In genomic region chr8:113636280-113636628, GRCm38 (mm10) we compare ENCODE assay signal across 8 mouse cellular contexts. TPM values are rescaled to one million over a fixed set of nuclear protein-coding genes. Genes with fewer than 3 reads are reported as not detected.
DNase-seq lines count a peak whose midpoint lies in the region; ATAC-seq lines count a peak whose summit lies in the region.

No protein-coding gene starts in this region.

- H3K4me1 ChIP-seq in lung, embryonic 15.5 days: peaks cover 18% of the 10 kb centered on the region
- peaks cover 7% of the 10 kb centered on the region; the same call in 1 of the 2 replicates for H3K4me1 ChIP-seq in embryonic facial prominence, embryonic 14.5 days (ENCODE audit: control insufficient read depth, insufficient read depth, low read length)
- H3K4me1 ChIP-seq in liver, embryonic 11.5 days (replicated peaks; ENCODE audit: control insufficient read depth, insufficient read depth, low read length): 0 out of 2 replicates have a peak, but pooled peaks cover 2% of the 10 kb centered on the region
- H3K4me1 ChIP-seq in stomach, embryonic 14.5 days (ENCODE audit: control insufficient read depth, insufficient read depth, low read length): 0 out of 2 replicates have a peak, but pooled peaks cover 2% of the 10 kb centered on the region

- no peak overlapping the region for H3K27ac ChIP-seq in lung, embryonic 15.5 days
- peak overlapping the region; percentile 92; the same call in 1 of the 2 replicates for H3K27ac ChIP-seq in embryonic facial prominence, embryonic 14.5 days (replicated peaks; ENCODE audit: low read depth, low read length)
- H3K27ac ChIP-seq in liver, embryonic 11.5 days (ENCODE audit: low read depth, low read length): peak overlapping the region; percentile 41
- H3K27ac ChIP-seq in stomach, embryonic 14.5 days (ENCODE audit: low read length): no peak overlapping the region

- no peaks in the 10 kb centered on the region for H3K9me3 ChIP-seq in lung, embryonic 15.5 days
- H3K9me3 ChIP-seq in embryonic facial prominence, embryonic 14.5 days (ENCODE audit: control insufficient read depth, low read length): no peaks in the 10 kb centered on the region
- no peaks in the 10 kb centered on the region for H3K9me3 ChIP-seq in liver, embryonic 11.5 days (ENCODE audit: control insufficient read depth, low read length)
- H3K9me3 ChIP-seq in stomach, embryonic 14.5 days (ENCODE audit: control insufficient read depth, low read depth, low read length): no peaks in the 10 kb centered on the region

- peaks cover 18% of the 10 kb centered on the region; the same call in 1 of the 2 replicates for H3K36me3 ChIP-seq in lung, embryonic 15.5 days
- peaks cover 34% of the 10 kb centered on the region for H3K36me3 ChIP-seq in embryonic facial prominence, embryonic 14.5 days (ENCODE audit: control insufficient read depth, insufficient read depth, low read length)
- peaks cover 2% of the 10 kb centered on the region; the same call in 1 of the 2 replicates for H3K36me3 ChIP-seq in liver, embryonic 11.5 days (ENCODE audit: control insufficient read depth, insufficient read depth, low read length)
- peaks cover 23% of the 10 kb centered on the region for H3K36me3 ChIP-seq in stomach, embryonic 14.5 days (ENCODE audit: control insufficient read depth, insufficient read depth, low read length)

- no peak for DNase-seq in lung, postnatal 4 days
- no peak for DNase-seq in embryonic facial prominence, embryonic 14.5 days (ENCODE audit: low spot score)
- DNase-seq in liver, embryonic 11.5 days (ENCODE audit: low spot score): no peak
- DNase-seq in right cerebral cortex, postnatal 14 days: no peak
- no peak for DNase-seq in adrenal gland, postnatal 25 days
- no peak for DNase-seq in urinary bladder, postnatal 25 days (ENCODE audit: low spot score)

- peak overlapping the region; percentile 98 for H3K4me2 ChIP-seq in lung, embryonic 15.5 days
- peak overlapping the region; percentile 89 for H3K4me2 ChIP-seq in embryonic facial prominence, embryonic 14.5 days (ENCODE audit: low read depth, low read length)
- peak overlapping the region; percentile 92 for H3K4me2 ChIP-seq in liver, embryonic 11.5 days
- H3K4me2 ChIP-seq in stomach, embryonic 14.5 days (replicated peaks; ENCODE audit: low read depth, low read length): peak overlapping the region; percentile 97

- H3K4me3 ChIP-seq in lung, embryonic 15.5 days: peak overlapping the region; percentile 92
- peak overlapping the region; percentile 65 for H3K4me3 ChIP-seq in embryonic facial prominence, embryonic 14.5 days (ENCODE audit: low read depth, low read length)
- peak overlapping the region; percentile 70 for H3K4me3 ChIP-seq in liver, embryonic 11.5 days (ENCODE audit: low read depth, low read length)
- peak overlapping the region; percentile 75 for H3K4me3 ChIP-seq in stomach, embryonic 14.5 days (ENCODE audit: low read depth, low read length)

- no peak for ATAC-seq in lung, embryonic 15.5 days (ENCODE audit: borderline replicate concordance, extremely low read depth, low FRiP score, low TSS enrichment)
- no peak for ATAC-seq in embryonic facial prominence, embryonic 14.5 days (ENCODE audit: low read depth)
- ATAC-seq in liver, embryonic 11.5 days (replicated peaks; ENCODE audit: low FRiP score): no peak
- no peak for ATAC-seq in stomach, embryonic 14.5 days (ENCODE audit: insufficient number of reproducible peaks, insufficient read depth, low FRiP score, low read depth)

- WGBS in lung, embryonic 15.5 days: 31% methylated on average over 5 of the region's 5 CpGs
- WGBS in embryonic facial prominence, embryonic 14.5 days: 40% methylated on average over 5 of the region's 5 CpGs
- 24% methylated on average over 5 of the region's 5 CpGs for WGBS in liver, embryonic 11.5 days
- 30% methylated on average over 5 of the region's 5 CpGs for WGBS in stomach, embryonic 14.5 days

- peak overlapping the region; percentile 72 for H3K9ac ChIP-seq in lung, embryonic 15.5 days
- H3K9ac ChIP-seq in embryonic facial prominence, embryonic 14.5 days (ENCODE audit: low read depth, low read length): peak overlapping the region; percentile 72
- peak overlapping the region; percentile 76 for H3K9ac ChIP-seq in liver, embryonic 11.5 days (ENCODE audit: low read depth, low read length)
- peak overlapping the region; percentile 64 for H3K9ac ChIP-seq in stomach, embryonic 14.5 days (replicated peaks; ENCODE audit: low read depth, low read length)

- H3K27me3 ChIP-seq in lung, embryonic 15.5 days: no peaks in the 10 kb centered on the region
- no peaks in the 10 kb centered on the region for H3K27me3 ChIP-seq in embryonic facial prominence, embryonic 14.5 days (replicated peaks; ENCODE audit: control insufficient read depth, insufficient read depth, low read length)
- H3K27me3 ChIP-seq in liver, embryonic 11.5 days (replicated peaks; ENCODE audit: control insufficient read depth, insufficient read depth, low read length): no peaks in the 10 kb centered on the region
- H3K27me3 ChIP-seq in stomach, embryonic 14.5 days (ENCODE audit: control insufficient read depth, insufficient read depth, low read length): no peaks in the 10 kb centered on the region

RNA-seq across cellular contexts. Expression of gene Mon1b, which starts 0.9 kb away (rescaled TPM):
- polyA plus RNA-seq in lung, embryonic 15.5 days (2015; fragmentation: Nextera tagmentation; extraction: Ambion mirVana): 7.7 and 8.0 TPM in 2 replicates
- polyA plus RNA-seq in embryonic facial prominence, embryonic 14.5 days (2014; fragmentation: Nextera tagmentation; extraction: Ambion mirVana): 7.2 and 8.3 TPM in 2 replicates
- 9.6 and 10.1 TPM in 2 replicates for polyA plus RNA-seq in liver, embryonic 11.5 days (2014; fragmentation: Nextera tagmentation; extraction: Ambion mirVana)
- 8.0 and 9.7 TPM in 2 replicates for polyA plus RNA-seq in stomach, embryonic 14.5 days (2014; fragmentation: Nextera tagmentation; extraction: Ambion mirVana)
- 23.9 and 24.9 TPM in 2 replicates for total RNA-seq in adrenal gland, postnatal 25 days (2021)

RNA-seq across cellular contexts. Expression of gene Syce1l, which starts 6.8 kb away (rescaled TPM):
- polyA plus RNA-seq in lung, embryonic 15.5 days (2015; fragmentation: Nextera tagmentation; extraction: Ambion mirVana): not detected in 2 replicates
- not detected in 2 replicates for polyA plus RNA-seq in embryonic facial prominence, embryonic 14.5 days (2014; fragmentation: Nextera tagmentation; extraction: Ambion mirVana)
- polyA plus RNA-seq in liver, embryonic 11.5 days (2014; fragmentation: Nextera tagmentation; extraction: Ambion mirVana): not detected in 2 replicates
- not detected in 2 replicates for polyA plus RNA-seq in stomach, embryonic 14.5 days (2014; fragmentation: Nextera tagmentation; extraction: Ambion mirVana)
- not detected in 2 replicates for total RNA-seq in adrenal gland, postnatal 25 days (2021)

Comparison
In these comparisons a context has a peak if more than half of its experiments do, and no peak if none do; other contexts are left out.
1. H3K27ac ChIP-seq: peak in embryonic facial prominence, embryonic 14.5 days (single experiment) and liver, embryonic 11.5 days (single experiment); none in lung, embryonic 15.5 days (single experiment) and stomach, embryonic 14.5 days (single experiment).
2. Peak in every context shown above with its lines, with median percentiles within 50 percentile points of each other: H3K4me2 ChIP-seq, H3K4me3 ChIP-seq and H3K9ac ChIP-seq.